Mouse (Mus musculus) lung, embryonic 14.5 days (tissue): ENCODE measurements around the gene Lmtk2. TPM values are rescaled to one million over a fixed set of nuclear protein-coding genes. Genes with fewer than 3 reads are reported as not detected.

Experiments
- ATAC-seq: fragments of 200-750 bp; cut with Nextera tagmentation; 2 replicates; pipeline ENCODE4 v1.8.0; 2017; ENCODE audit warnings: mild to moderate bottlenecking, moderate TSS enrichment, moderate library complexity; ENCODE audit not compliant: insufficient read depth
- DNase-seq: peaks from one replicate; pipeline ENCODE4 v3.0.0-alpha.2; 2015
- H3K27ac ChIP-seq: fragments of 300-500 bp; sonication (generic); 2 replicates; pipeline ENCODE4 v1.5.1; 2014; ENCODE audit warnings: low read depth, mild to moderate bottlenecking, moderate library complexity
- H3K27me3 ChIP-seq: fragments of 300-500 bp; sonication (generic); 2 replicates; pipeline ENCODE4 v1.6.1; 2014; ENCODE audit warnings: low read length, control low read depth; ENCODE audit not compliant: insufficient read depth
- H3K36me3 ChIP-seq: fragments of 300-500 bp; sonication (generic); 2 replicates; pipeline ENCODE4 v1.6.1; 2014; ENCODE audit warnings: control low read depth; ENCODE audit not compliant: insufficient read depth
- H3K4me1 ChIP-seq: fragments of 300-500 bp; sonication (generic); 2 replicates; pipeline ENCODE4 v1.6.1; 2014; ENCODE audit warnings: antibody characterized with exemption, control low read depth; ENCODE audit not compliant: insufficient read depth
- H3K4me2 ChIP-seq: fragments of 300-500 bp; sonication (generic); 2 replicates; pipeline ENCODE4 v1.6.1; 2014; ENCODE audit warnings: mild to moderate bottlenecking
- H3K4me3 ChIP-seq: fragments of 300-500 bp; sonication (generic); 2 replicates; pipeline ENCODE4 v1.5.1; 2014; ENCODE audit warnings: low read depth, low read length
- H3K9ac ChIP-seq: fragments of 300-500 bp; sonication (generic); 2 replicates; pipeline ENCODE4 v1.6.1; 2014
- H3K9me3 ChIP-seq: fragments of 300-500 bp; sonication (generic); 2 replicates; pipeline ENCODE4 v1.6.1; 2016; ENCODE audit warnings: low read depth, low read length, control low read depth
- CTCF ChIP-seq: IDR thresholded peaks from 2 replicates; pipeline ENCODE4 v1.5.1; 2016; ENCODE audit warnings: antibody characterized with exemption, low read depth
- WGBS: fragments of 180-500 bp; shearing (Covaris S2); extraction: QIAGEN DNeasy Blood & Tissue Kit; methylation state at CpG from one replicate; pipeline ENCODE4 v1.1.7; 2014; 5-methylcytosine and 5-hydroxymethylcytosine counted together
- polyA plus RNA-seq: library from polyadenylated mRNA; unstranded; fragments of >200 nt; fragmentation: Nextera tagmentation; extraction: Ambion mirVana; gene quantifications from 2 replicates; pipeline ENCODE4 v1.2.1, GENCODE M21; 2014

Lmtk2 gene
- polyA plus RNA-seq, 1 experiment from 2014 or later: 5.3 TPM

GRCm38 (mm10) chr5:144188422-144188821 lies 88.2 kb downstream of the Lmtk2 start:
- Histone ChIP-seq H3K4me3 (no peak overlapping the region), H3K27ac (no peak overlapping the region), H3K4me2 (no peak overlapping the region), H3K4me1 (no peaks in the 10 kb centered on the region), H3K9me3 (no peaks in the 10 kb centered on the region), H3K27me3 (no peaks in the 10 kb centered on the region), H3K9ac (no peak overlapping the region), H3K36me3 (peaks cover 8% of the 10 kb centered on the region)
- ATAC-seq (no peak), DNase-seq (no peak)
- TF ChIP-seq CTCF: no peak
- WGBS: 66% methylated on average over 6 of the region's 6 CpGs

GRCm38 (mm10) chr5:144189327-144189726 lies 89.1 kb downstream of the Lmtk2 start:
- Histone ChIP-seq H3K27ac (no peak overlapping the region), H3K4me1 (no peaks in the 10 kb centered on the region), H3K9ac (no peak overlapping the region), H3K4me3 (no peak overlapping the region), H3K27me3 (no peaks in the 10 kb centered on the region), H3K9me3 (no peaks in the 10 kb centered on the region), H3K36me3 (peaks cover 8% of the 10 kb centered on the region), H3K4me2 (no peak overlapping the region)
- TF ChIP-seq CTCF: no peak
- 66% methylated on average over 7 of the region's 7 CpGs for WGBS
- no peak for ATAC-seq
- no peak for DNase-seq

DNA sequence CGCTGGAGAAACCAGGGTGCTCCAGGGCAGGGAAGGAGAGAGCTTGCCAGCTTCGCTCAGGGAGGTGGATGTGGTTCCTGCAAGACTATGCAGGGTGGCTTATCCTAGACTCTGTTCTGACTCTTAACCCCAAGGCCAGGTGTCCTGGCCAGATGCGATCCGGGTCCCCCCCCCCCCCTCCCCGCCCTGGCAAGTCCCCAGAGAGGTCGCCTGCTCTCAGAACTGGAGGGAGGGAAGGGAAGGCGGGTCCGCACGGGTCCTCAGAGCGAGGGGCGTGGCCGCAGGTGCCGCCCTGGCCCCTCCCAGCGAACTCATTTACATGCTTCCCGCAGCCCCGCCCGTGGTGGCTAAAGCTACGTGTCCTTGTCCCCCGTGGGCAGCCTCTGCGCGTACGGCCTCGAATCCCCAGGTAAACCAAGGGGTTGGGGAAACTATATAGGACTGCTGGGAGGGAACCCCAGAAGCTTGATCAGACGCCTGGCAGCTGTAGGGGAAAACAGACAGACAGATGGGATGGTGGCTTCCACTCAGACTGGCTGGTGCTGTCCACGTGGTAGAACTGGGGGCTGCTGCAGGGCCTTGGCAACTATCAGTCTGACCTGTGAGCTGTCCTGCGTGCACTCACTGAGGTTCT lies 89.8 kb downstream of the Lmtk2 start, which contains the start of gene Bhlha15:
Gene Bhlha15 (plus strand): TSS at position 337 of the 634 bp plus-strand sequence.
- Histone ChIP-seq H3K27me3 (no peaks in the 10 kb centered on the region), H3K4me3 (peak within 1 kb of the TSS; percentile 23; the same call in 1 of the 2 replicates), H3K27ac (no peak within 1 kb of the TSS), H3K36me3 (peaks cover 8% of the 10 kb centered on the region), H3K9ac (peak within 1 kb of the TSS; percentile 40), H3K9me3 (no peaks in the 10 kb centered on the region), H3K4me2 (peak within 1 kb of the TSS; percentile 62), H3K4me1 (no peaks in the 10 kb centered on the region)
- ATAC-seq (peak; percentile 55; the same call in 1 of the 2 replicates), DNase-seq (peak; percentile 59)
- TF ChIP-seq CTCF: no peak
- 3% methylated on average over 23 of the region's 26 CpGs for WGBS

DNA sequence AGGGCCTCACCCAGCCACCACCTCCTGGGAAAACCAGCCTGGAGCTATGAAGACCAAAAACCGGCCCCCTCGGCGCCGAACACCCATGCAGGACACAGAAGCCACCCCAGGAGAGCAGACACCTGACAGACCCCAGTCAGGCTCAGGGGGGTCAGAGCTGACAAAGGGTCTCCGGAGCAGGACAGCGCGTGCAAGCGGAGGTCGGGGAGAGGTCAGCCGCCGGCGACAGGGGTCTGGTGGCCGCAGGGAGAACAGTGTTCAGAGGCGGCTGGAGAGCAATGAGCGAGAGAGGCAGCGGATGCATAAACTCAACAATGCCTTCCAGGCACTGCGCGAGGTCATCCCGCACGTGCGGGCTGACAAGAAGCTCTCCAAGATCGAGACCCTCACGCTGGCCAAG lies 90.8 kb downstream of the Lmtk2 start:
- Histone ChIP-seq H3K27ac (no peak overlapping the region), H3K4me1 (no peaks in the 10 kb centered on the region), H3K4me2 (no peak overlapping the region), H3K9ac (no peak overlapping the region), H3K27me3 (no peaks in the 10 kb centered on the region), H3K9me3 (no peaks in the 10 kb centered on the region), H3K36me3 (no peaks in the 10 kb centered on the region; the same call in 1 of the 2 replicates), H3K4me3 (no peak overlapping the region)
- DNase-seq: no peak
- TF ChIP-seq CTCF: no peak
- ATAC-seq: no peak
- WGBS: 28% methylated on average over 23 of the region's 23 CpGs

DNA sequence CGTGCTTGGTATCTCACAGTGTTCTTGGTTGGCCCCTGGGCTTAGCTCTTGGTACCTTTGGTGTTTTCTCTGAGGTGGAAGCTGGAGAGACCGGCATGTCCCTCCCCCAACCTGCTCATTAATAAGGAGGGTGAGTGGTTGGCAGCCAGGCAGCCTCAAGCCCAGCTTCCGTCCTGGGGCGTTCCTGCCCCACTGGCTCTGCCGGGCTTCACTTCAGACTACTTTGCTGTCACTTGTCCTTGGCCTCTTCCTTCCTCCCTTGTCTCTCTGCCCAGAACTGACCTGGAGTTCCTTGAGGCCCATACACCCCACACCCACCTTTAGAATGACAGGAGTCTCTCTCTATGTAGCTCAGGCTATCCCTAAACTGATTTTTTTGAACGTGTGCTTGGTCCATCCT lies 92.4 kb downstream of the Lmtk2 start:
- H3K9ac ChIP-seq: no peak overlapping the region
- DNase-seq (no peak), ATAC-seq (no peak)
- H3K4me2 ChIP-seq: no peak overlapping the region
- H3K4me3 ChIP-seq: no peak overlapping the region
- H3K4me1 ChIP-seq: no peaks in the 10 kb centered on the region
- H3K27me3 ChIP-seq: no peaks in the 10 kb centered on the region
- no peaks in the 10 kb centered on the region for H3K36me3 ChIP-seq
- no peak overlapping the region for H3K27ac ChIP-seq
- H3K9me3 ChIP-seq: no peaks in the 10 kb centered on the region
- WGBS: 62% methylated on average over 6 of the region's 6 CpGs
- no peak for TF ChIP-seq CTCF

- Histone ChIP-seq H3K36me3 (no peaks in the 10 kb centered on the region), H3K9ac (no peak overlapping the region), H3K27me3 (no peaks in the 10 kb centered on the region), H3K9me3 (no peaks in the 10 kb centered on the region), H3K27ac (no peak overlapping the region), H3K4me3 (no peak overlapping the region), H3K4me2 (no peak overlapping the region), H3K4me1 (no peaks in the 10 kb centered on the region)
- ATAC-seq (no peak), DNase-seq (no peak)
- WGBS: 73% methylated on average over 7 of the region's 7 CpGs
- TF ChIP-seq CTCF: no peak
These were observed 94.2 kb downstream of the Lmtk2 start for GRCm38 (mm10) chr5:144194416-144194815.

DNA sequence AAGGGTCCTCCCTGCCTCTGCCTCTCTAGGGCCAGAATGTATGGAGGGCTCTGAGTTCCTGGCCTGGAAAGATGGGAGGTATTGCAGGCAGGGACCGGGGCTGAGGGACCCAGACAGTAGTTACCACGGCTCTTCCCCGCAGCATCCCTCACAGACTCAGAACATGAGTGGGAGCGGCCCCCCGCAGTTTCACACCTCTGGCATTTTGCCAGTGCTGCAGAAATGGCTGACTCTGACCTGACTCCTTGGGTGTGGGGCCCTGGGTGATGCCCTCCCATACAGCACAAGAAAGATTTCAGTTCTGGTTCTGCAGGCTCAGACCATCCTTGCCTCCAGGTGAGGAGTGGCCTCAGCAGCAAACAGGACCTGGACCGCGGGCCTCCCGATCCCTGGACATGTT lies 95.3 kb downstream of the Lmtk2 start:
- H3K9me3 ChIP-seq: no peaks in the 10 kb centered on the region
- H3K36me3 ChIP-seq: peaks cover 4% of the 10 kb centered on the region; the same call in 1 of the 2 replicates
- no peaks in the 10 kb centered on the region for H3K4me1 ChIP-seq
- no peak for ATAC-seq
- no peak for DNase-seq
- no peak for TF ChIP-seq CTCF
- no peaks in the 10 kb centered on the region for H3K27me3 ChIP-seq
- H3K27ac ChIP-seq: no peak overlapping the region
- H3K4me2 ChIP-seq: no peak overlapping the region
- no peak overlapping the region for H3K9ac ChIP-seq
- 75% methylated on average over 8 of the region's 8 CpGs for WGBS
- H3K4me3 ChIP-seq: no peak overlapping the region

- Histone ChIP-seq H3K4me1 (no peaks in the 10 kb centered on the region), H3K27ac (no peak overlapping the region), H3K36me3 (peaks cover 31% of the 10 kb centered on the region), H3K9me3 (no peaks in the 10 kb centered on the region), H3K4me2 (no peak overlapping the region), H3K4me3 (no peak overlapping the region), H3K27me3 (no peaks in the 10 kb centered on the region), H3K9ac (no peak overlapping the region)
- TF ChIP-seq CTCF: no peak
- WGBS: 71% methylated on average over 11 of the region's 11 CpGs
- DNase-seq (no peak), ATAC-seq (no peak)
These were observed 100.4 kb downstream of the Lmtk2 start for GRCm38 (mm10) chr5:144200616-144201015.
